20 mouse cellular contexts compared by ENCODE assay signal in the genomic region with DNA sequence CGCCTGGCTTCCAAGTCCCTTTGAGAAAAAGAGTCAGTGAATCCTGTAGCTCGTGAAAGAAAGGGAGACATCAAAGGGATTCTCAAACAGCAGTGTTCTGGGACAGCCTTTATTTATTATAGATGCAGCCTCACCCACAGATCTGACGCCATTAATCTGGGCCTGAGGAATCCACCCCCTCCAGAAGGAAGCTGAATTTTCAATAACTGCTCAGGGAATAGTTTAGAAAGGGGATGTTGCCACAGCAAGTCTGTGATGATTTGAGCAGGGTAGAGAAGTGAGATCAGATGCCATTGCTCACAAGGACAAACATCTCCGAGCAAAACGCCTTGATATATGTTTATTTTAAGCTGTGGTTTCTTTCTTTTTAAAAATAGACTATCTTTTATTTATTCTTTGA. TPM values are rescaled to one million over a fixed set of nuclear protein-coding genes. Genes with fewer than 3 reads are reported as not detected.
DNase-seq lines count a peak whose midpoint lies in the region; ATAC-seq and TF ChIP-seq lines count a peak whose summit lies in the region.
"Had no signal": no experiment of that assay in that cellular context is flagged by ENCODE, and none has a peak within 500 bp of the region (broad histone marks: within the 10 kb centered on the region; RNA-seq: fewer than 3 reads in every experiment).

No protein-coding gene starts in this region.

- DNase-seq in kidney, postnatal 0 days (ENCODE audit: low spot score) = peak; percentile 74
- no peak for DNase-seq in kidney, postnatal 25 days
- DNase-seq in midbrain, embryonic 14.5 days = peak; percentile 25
- DNase-seq in midbrain, postnatal 0 days (ENCODE audit: low spot score) = no peak
- peak; percentile 68 for DNase-seq in lung, postnatal 0 days (ENCODE audit: low spot score)
- no peak for DNase-seq in embryo, embryonic 10 days (ENCODE audit: low spot score)
- DNase-seq in cerebellum, postnatal 14 days = no peak
- DNase-seq: adrenal gland, postnatal 36 days; cerebellum, adult 9-10 months; forebrain, postnatal 0 days; gastrocnemius, postnatal 36 days; kidney, adult 9 months; right cerebral cortex, postnatal 4 days; thymus, adult 2 months had no signal

- H3K9me3 ChIP-seq in kidney, postnatal 0 days (replicated peaks; ENCODE audit: low read length) = no peaks in the 10 kb centered on the region
- H3K9me3 ChIP-seq in midbrain, embryonic 14.5 days (ENCODE audit: control insufficient read depth, low read length) = no peaks in the 10 kb centered on the region
- no peaks in the 10 kb centered on the region for H3K9me3 ChIP-seq in midbrain, postnatal 0 days (ENCODE audit: low read length)
- H3K9me3 ChIP-seq in lung, postnatal 0 days (ENCODE audit: low read length) = no peaks in the 10 kb centered on the region
- H3K9me3 ChIP-seq: embryonic facial prominence, embryonic 13.5 days; heart, embryonic 10.5 days; hindbrain, embryonic 13.5 days had no signal

- no peak overlapping the region for H3K4me3 ChIP-seq in kidney, postnatal 0 days (replicated peaks; ENCODE audit: low read depth, low read length)
- no peak overlapping the region for H3K4me3 ChIP-seq in midbrain, embryonic 14.5 days (replicated peaks; ENCODE audit: low read depth, low read length)
- no peak overlapping the region for H3K4me3 ChIP-seq in midbrain, postnatal 0 days (ENCODE audit: low read depth, low read length)
- no peak overlapping the region for H3K4me3 ChIP-seq in lung, postnatal 0 days (ENCODE audit: low read depth, low read length)
- H3K4me3 ChIP-seq: embryonic facial prominence, embryonic 13.5 days; heart, embryonic 10.5 days; hindbrain, embryonic 13.5 days; layer of hippocampus, adult 2 months had no signal

- no peak for TF ChIP-seq CTCF in kidney, postnatal 0 days (IDR thresholded peaks at IDR 0.05; ENCODE audit: low read depth)
- no peak for TF ChIP-seq CTCF in midbrain, postnatal 0 days (IDR thresholded peaks at IDR 0.05)
- TF ChIP-seq CTCF in lung, postnatal 0 days (IDR thresholded peaks at IDR 0.05) = no peak

- no peaks in the 10 kb centered on the region for H3K36me3 ChIP-seq in kidney, postnatal 0 days (ENCODE audit: insufficient read depth, low read length)
- no peaks in the 10 kb centered on the region for H3K36me3 ChIP-seq in midbrain, embryonic 14.5 days (ENCODE audit: control insufficient read depth, insufficient read depth, low read length)
- H3K36me3 ChIP-seq in midbrain, postnatal 0 days (ENCODE audit: insufficient read depth, low read length) = no peaks in the 10 kb centered on the region
- no peaks in the 10 kb centered on the region for H3K36me3 ChIP-seq in lung, postnatal 0 days (ENCODE audit: insufficient read depth, low read length)
- H3K36me3 ChIP-seq: embryonic facial prominence, embryonic 13.5 days; heart, embryonic 10.5 days; hindbrain, embryonic 13.5 days had no signal

- H3K27me3 ChIP-seq in kidney, postnatal 0 days (ENCODE audit: insufficient read depth, low read length) = no peaks in the 10 kb centered on the region
- H3K27me3 ChIP-seq in midbrain, embryonic 14.5 days (ENCODE audit: control insufficient read depth, insufficient read depth, low read length) = no peaks in the 10 kb centered on the region
- no peaks in the 10 kb centered on the region for H3K27me3 ChIP-seq in midbrain, postnatal 0 days (ENCODE audit: insufficient read depth, low read length)
- H3K27me3 ChIP-seq in lung, postnatal 0 days (replicated peaks; ENCODE audit: insufficient read depth, low read length) = no peaks in the 10 kb centered on the region
- H3K27me3 ChIP-seq: embryonic facial prominence, embryonic 13.5 days; hindbrain, embryonic 13.5 days had no signal

- TF ChIP-seq EP300 in lung, postnatal 0 days (IDR thresholded peaks at IDR 0.05) = peak; percentile 54

- no peak for ATAC-seq in kidney, postnatal 0 days (replicated peaks; ENCODE audit: low FRiP score, low read depth)
- ATAC-seq in midbrain, embryonic 14.5 days (ENCODE audit: low FRiP score, low TSS enrichment) = no peak
- ATAC-seq in midbrain, postnatal 0 days (ENCODE audit: low FRiP score) = no peak
- peak; percentile 77 for ATAC-seq in lung, postnatal 0 days
- ATAC-seq: forebrain, postnatal 0 days; inflammation-experienced regulatory T-cells, adult 6 months had no signal

- H3K9ac ChIP-seq in kidney, postnatal 0 days (ENCODE audit: low read depth, low read length) = no peak overlapping the region
- H3K9ac ChIP-seq in midbrain, embryonic 14.5 days (replicated peaks; ENCODE audit: low read length) = no peak overlapping the region; the same call in 1 of the 2 replicates
- no peak overlapping the region for H3K9ac ChIP-seq in midbrain, postnatal 0 days (replicated peaks; ENCODE audit: low read length, poor library complexity, severe bottlenecking)
- H3K9ac ChIP-seq in lung, postnatal 0 days (replicated peaks; ENCODE audit: low read depth) = no peak overlapping the region
- H3K9ac ChIP-seq: embryonic facial prominence, embryonic 13.5 days; forebrain, postnatal 0 days; hindbrain, embryonic 13.5 days had no signal

- no peak overlapping the region for H3K4me2 ChIP-seq in kidney, postnatal 0 days (ENCODE audit: low read length)
- H3K4me2 ChIP-seq in midbrain, embryonic 14.5 days (ENCODE audit: low read length) = no peak overlapping the region
- H3K4me2 ChIP-seq in midbrain, postnatal 0 days (ENCODE audit: low read depth, low read length, poor library complexity, severe bottlenecking) = no peak overlapping the region
- no peak overlapping the region for H3K4me2 ChIP-seq in lung, postnatal 0 days (replicated peaks; ENCODE audit: low read depth, low read length)
- H3K4me2 ChIP-seq: embryonic facial prominence, embryonic 13.5 days; hindbrain, embryonic 13.5 days had no signal

- WGBS in kidney, postnatal 0 days = 34% methylated on average over 5 of the region's 5 CpGs
- WGBS in midbrain, embryonic 14.5 days = 39% methylated on average over 5 of the region's 5 CpGs
- 43% methylated on average over 5 of the region's 5 CpGs for WGBS in midbrain, postnatal 0 days
- 22% methylated on average over 5 of the region's 5 CpGs for WGBS in lung, postnatal 0 days

- H3K4me1 ChIP-seq in kidney, postnatal 0 days (replicated peaks; ENCODE audit: insufficient read depth, low read length) = no peaks in the 10 kb centered on the region; the same call in 1 of the 2 replicates
- H3K4me1 ChIP-seq in midbrain, embryonic 14.5 days (ENCODE audit: control insufficient read depth, insufficient read depth, low read length) = no peaks in the 10 kb centered on the region
- no peaks in the 10 kb centered on the region for H3K4me1 ChIP-seq in midbrain, postnatal 0 days (ENCODE audit: insufficient read depth, low read length)
- peaks cover 8% of the 10 kb centered on the region; the same call in 1 of the 2 replicates for H3K4me1 ChIP-seq in lung, postnatal 0 days (ENCODE audit: insufficient read depth, low read depth, low read length)
- H3K4me1 ChIP-seq: embryonic facial prominence, embryonic 13.5 days; hindbrain, embryonic 13.5 days had no signal

- no peak overlapping the region for H3K27ac ChIP-seq in kidney, postnatal 0 days
- H3K27ac ChIP-seq in midbrain, embryonic 14.5 days (replicated peaks; ENCODE audit: low read depth, low read length) = no peak overlapping the region; the same call in 1 of the 2 replicates
- no peak overlapping the region for H3K27ac ChIP-seq in midbrain, postnatal 0 days (ENCODE audit: low read depth, low read length)
- peak overlapping the region; percentile 54 for H3K27ac ChIP-seq in lung, postnatal 0 days (ENCODE audit: low read length)
- H3K27ac ChIP-seq: embryonic facial prominence, embryonic 13.5 days; heart, embryonic 10.5 days; hindbrain, embryonic 13.5 days; layer of hippocampus, adult 2 months had no signal

RNA-seq across cellular contexts. Expression of gene Creg1, which starts 26.1 kb away (rescaled TPM):
- polyA plus RNA-seq in kidney, postnatal 0 days (2015; fragmentation: Nextera tagmentation; extraction: Ambion mirVana) = 89.9 and 90.2 TPM in 2 replicates
- 24.7 and 31.8 TPM in 2 replicates for polyA plus RNA-seq in midbrain, embryonic 14.5 days (2014; fragmentation: Nextera tagmentation; extraction: Ambion mirVana)
- total RNA-seq in midbrain, postnatal 0 days (2014; rRNA removed) = 21.3 and 22.7 TPM in 2 replicates
- polyA plus RNA-seq in midbrain, postnatal 0 days (2015; fragmentation: Nextera tagmentation; extraction: Ambion mirVana) = 47.0 and 49.1 TPM in 2 replicates
- polyA plus RNA-seq in lung, postnatal 0 days (2015; fragmentation: Nextera tagmentation; extraction: Ambion mirVana) = 123 and 148 TPM in 2 replicates

RNA-seq across cellular contexts. Expression of gene Rcsd1, which starts 27.9 kb away (rescaled TPM):
- polyA plus RNA-seq in kidney, postnatal 0 days (2015; fragmentation: Nextera tagmentation; extraction: Ambion mirVana) = 53.7 and 57.5 TPM in 2 replicates
- polyA plus RNA-seq in midbrain, embryonic 14.5 days (2014; fragmentation: Nextera tagmentation; extraction: Ambion mirVana) = 2.5 and 4.7 TPM in 2 replicates
- 7.6 and 7.9 TPM in 2 replicates for total RNA-seq in midbrain, postnatal 0 days (2014; rRNA removed)
- 8.0 and 9.1 TPM in 2 replicates for polyA plus RNA-seq in midbrain, postnatal 0 days (2015; fragmentation: Nextera tagmentation; extraction: Ambion mirVana)
- polyA plus RNA-seq in lung, postnatal 0 days (2015; fragmentation: Nextera tagmentation; extraction: Ambion mirVana) = 49.6 and 54.4 TPM in 2 replicates

RNA-seq across cellular contexts. Expression of gene Cd247, which starts 51.0 kb away (rescaled TPM):
- polyA plus RNA-seq in kidney, postnatal 0 days (2015; fragmentation: Nextera tagmentation; extraction: Ambion mirVana) = 0.47 and 0.67 TPM in 2 replicates
- polyA plus RNA-seq in midbrain, embryonic 14.5 days (2014; fragmentation: Nextera tagmentation; extraction: Ambion mirVana) = 1.5 and 2.1 TPM in 2 replicates
- total RNA-seq in midbrain, postnatal 0 days (2014; rRNA removed) = 0.66 TPM in 1 of 2 replicates, not detected in the other
- polyA plus RNA-seq in midbrain, postnatal 0 days (2015; fragmentation: Nextera tagmentation; extraction: Ambion mirVana) = 0.59 and 0.83 TPM in 2 replicates
- 1.3 and 1.5 TPM in 2 replicates for polyA plus RNA-seq in lung, postnatal 0 days (2015; fragmentation: Nextera tagmentation; extraction: Ambion mirVana)
- total RNA-seq: layer of hippocampus, adult 2 months; left cerebral cortex, postnatal 25 days had no signal

Comparison
In these comparisons a context has a peak if more than half of its experiments do, and no peak if none do; other contexts are left out.
1. DNase-seq: peak in kidney, postnatal 0 days (single experiment), midbrain, embryonic 14.5 days (single experiment) and lung, postnatal 0 days (single experiment); none in kidney, postnatal 25 days (0 of 2), midbrain, postnatal 0 days (single experiment), embryo, embryonic 10 days (single experiment) and cerebellum, postnatal 14 days (0 of 2).